Mouse (Mus musculus) hindlimb bud, embryonic 11.5 days (tissue): ENCODE data around the gene Phf21a.

Source experiments
- DNase-seq: peaks from one replicate; pipeline ENCODE4 v3.0.0-alpha.2; 2012; ENCODE audit warnings: low read depth, low spot score; ENCODE audit errors: extremely low spot score

The Phf21a gene

GRCm38 (mm10) chr2:92174265-92174664, 81.3 kb downstream of the Phf21a start:
- no peak for DNase-seq

GRCm38 (mm10) chr2:92175002-92175401, 82.1 kb downstream of the Phf21a start:
- DNase-seq, result no peak

DNA sequence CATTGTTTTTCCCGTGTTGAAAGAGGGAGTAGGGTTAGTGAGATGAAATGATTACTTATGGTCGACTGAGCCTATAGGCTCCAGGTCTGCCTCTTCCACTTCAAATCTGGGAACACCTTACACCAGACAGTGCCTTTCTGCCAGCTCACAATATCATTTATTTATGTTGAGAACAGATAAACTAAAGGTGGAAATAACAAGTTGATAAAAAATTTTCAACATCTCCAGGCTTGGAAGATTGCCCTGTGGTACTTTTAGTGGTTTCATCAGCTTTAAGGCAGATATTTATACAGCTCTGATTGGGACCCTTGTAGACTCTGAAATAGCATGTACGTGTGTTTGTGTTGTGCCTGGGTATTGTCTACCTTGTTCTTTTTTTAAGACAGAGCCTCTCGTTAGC, 83.4 kb downstream of the Phf21a start:
- no peak for DNase-seq

- no peak for DNase-seq
Measured at GRCm38 (mm10) chr2:92182146-92182756, 89.3 kb downstream of the Phf21a start.

DNA sequence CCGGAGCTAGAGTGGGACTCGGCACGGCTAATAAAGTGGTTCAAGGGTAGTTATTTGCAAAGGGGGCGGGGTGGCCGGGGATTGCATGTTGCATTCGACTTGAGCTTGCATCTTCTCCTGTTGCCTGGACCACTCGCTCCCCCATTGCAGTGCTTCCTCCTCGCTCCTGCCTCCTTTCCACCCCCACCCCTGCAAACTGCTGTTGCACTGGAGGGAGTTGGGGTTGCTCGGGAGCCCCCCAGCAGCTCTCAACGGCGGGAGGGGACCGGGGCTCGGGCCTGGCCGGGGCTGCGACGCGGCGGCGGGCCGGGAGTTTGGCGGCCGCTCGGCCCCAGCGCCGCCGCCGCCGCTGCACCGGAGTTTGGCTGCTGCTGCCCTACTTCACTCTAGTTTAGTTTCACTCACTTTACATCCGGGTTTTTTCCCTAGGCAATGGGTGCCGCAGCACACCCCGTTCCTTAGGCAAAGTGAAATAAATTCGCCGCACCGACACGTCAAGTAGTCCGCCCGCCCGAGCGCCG, 90.1 kb downstream of the Phf21a start:
- no peak for DNase-seq

DNA sequence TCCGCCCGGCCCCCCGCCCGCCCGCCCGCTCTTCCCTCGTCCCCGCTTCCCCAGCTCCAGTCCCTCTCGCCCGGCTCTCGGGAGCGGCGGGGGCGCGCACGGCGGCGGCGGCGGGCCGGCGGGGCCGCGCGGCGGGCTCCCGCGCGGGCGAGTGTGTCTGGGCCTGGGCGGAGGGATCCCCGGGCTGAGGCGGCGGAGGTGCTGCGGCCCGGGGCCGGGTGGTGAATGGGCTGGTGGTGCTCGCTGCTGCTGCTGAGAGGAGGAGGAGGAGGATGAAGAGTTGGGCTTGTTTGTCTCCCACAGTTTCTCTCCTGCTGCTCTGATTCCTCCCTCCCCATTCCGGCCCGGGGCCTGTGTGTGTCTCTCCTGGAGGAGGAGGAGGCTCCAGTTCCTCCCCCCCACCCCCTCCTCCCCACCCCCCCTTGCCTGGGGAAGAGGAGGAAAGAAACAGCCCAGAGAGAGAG, 90.7 kb downstream of the Phf21a start:
- no peak for DNase-seq

DNA sequence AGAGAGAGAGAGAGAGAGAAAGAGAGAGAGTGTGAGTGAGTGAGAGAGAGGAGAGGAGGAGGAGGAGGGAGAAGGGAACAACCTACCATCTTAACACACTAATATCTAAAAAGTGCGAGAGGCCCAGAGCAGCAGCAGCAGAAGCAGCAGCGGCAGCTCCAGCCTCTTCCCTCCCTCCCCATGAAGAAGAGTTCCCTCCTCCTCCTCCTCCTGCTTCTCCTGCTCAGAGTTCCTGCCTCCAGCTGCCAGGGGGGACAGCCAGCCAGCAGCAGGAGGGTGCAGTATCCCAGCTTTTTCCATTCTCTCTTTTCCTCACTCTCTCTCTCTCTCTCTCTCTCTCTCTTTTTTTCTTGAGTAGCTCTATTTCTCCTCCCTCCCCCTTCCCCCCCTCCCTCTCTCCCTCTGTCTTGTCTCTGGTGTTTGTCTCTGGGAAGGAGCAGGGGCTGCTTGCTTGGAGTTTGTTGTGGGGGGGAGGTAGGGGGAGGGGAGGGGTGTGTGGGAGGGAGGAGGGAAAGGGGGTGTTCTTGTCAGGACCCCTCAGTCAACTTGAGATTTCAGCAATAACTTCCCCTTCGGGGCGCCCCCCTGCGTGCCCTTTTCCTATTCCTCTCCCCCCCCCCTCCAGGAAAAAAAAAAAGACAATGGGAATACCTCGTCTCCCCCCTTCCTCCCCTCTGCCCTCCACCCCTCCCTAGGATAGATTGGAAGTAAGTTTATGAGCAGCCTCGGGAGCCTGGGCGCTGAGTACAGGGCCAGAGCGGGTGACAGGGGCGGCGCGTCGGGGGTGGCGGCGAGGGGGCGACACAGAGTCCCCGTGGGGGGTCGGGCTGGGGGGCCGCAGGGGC, 91.4 kb downstream of the Phf21a start:
- DNase-seq, result no peak

DNA sequence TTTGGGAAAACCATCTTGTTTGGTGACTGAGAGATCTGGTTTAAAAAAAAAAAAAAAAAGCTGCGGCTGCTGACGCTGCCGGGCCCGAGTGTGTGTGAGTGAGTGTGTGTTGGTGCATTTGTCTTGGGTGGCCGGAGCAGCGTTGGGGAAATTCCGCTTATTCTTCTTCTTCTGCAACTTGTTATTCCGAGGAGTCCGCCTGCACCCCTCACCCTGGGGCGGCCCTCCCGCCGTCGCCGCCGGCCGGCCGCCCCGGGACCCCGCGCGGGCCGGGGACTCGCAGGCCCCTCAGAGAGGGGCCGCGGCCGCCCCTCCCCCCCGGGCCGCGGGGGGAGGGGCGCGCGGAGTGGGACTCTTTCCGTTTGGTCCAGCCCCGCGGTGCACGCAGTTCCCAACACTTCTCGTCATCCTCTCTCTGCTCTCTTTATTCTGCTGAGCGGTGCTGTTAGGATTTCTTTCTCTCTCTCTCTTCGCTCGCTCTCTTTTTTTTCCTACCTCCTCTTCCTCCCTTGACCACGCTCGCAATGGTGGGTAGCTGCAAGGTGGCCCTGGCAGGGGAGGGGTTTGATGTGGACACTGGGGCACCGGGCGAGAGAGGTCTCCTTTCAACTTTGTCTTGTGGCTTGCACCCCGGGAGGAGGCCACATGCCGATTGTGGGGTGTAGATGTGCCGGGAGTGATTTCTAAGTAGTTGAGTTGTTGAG, 92.3 kb downstream of the Phf21a start:
- DNase-seq, result no peak

GRCm38 (mm10) chr2:92185766-92186450, 93.0 kb downstream of the Phf21a start:
- DNase-seq, result no peak

- no peak for DNase-seq
Measured at GRCm38 (mm10) chr2:92187061-92187460, 94.1 kb downstream of the Phf21a start.

- no peak for DNase-seq
Measured at GRCm38 (mm10) chr2:92188744-92189143, 95.8 kb downstream of the Phf21a start.

GRCm38 (mm10) chr2:92190960-92191359, 98.0 kb downstream of the Phf21a start:
- DNase-seq, result no peak

DNA sequence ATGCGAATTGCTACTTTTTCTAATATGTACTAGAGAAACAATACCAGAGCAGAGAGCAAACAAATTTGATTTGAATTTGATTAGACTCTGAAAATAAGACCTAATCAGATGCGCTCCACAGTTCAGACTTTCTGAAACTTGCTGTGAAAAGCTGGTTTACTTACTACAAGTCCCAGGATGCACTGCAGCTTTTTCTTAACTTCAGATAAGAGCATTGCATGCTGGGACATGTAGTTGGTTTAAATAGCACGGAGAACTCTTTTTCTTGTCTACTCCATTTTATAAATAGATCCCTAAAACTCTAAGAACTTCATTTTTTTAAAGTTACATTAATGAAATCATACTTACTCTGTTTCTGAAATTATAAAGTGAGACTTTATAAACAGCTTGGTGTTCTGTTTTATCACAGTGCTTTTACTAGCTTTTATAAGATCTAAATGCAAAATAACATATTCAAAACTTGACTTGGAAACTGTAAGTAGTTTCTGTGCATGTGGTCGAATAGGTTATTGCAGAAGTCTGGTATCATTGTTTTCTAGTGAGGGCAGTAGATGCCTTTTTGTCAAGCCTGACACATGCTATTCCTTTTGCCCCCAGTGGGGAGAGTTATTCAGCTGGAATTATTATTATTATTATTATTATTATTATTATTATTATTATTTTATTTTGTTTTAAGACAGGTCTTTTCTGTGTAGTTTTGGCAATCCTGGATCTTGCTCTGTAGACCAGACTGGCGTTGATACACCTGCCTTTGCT, 99.1 kb downstream of the Phf21a start:
- no peak for DNase-seq

DNA sequence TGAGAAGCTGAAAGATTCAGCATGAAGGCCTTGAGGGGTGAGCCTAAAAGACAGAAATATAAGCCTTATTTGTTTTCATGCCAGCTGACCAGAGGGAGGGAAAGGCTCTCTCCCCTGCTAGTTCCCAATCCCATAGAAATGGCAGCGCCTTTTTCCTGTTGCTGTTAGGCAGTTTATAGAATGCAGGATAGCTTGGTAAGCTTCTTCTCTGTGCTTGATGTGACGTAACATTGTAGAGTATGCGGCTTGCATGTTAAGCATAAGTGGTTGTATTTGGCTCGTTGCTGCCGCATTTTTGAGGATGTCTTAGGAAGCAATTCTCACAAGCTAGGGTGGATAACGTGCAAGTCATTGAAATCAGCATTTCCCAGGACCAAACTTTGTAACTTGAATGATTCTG, 105.2 kb downstream of the Phf21a start:
- no peak for DNase-seq

DNA sequence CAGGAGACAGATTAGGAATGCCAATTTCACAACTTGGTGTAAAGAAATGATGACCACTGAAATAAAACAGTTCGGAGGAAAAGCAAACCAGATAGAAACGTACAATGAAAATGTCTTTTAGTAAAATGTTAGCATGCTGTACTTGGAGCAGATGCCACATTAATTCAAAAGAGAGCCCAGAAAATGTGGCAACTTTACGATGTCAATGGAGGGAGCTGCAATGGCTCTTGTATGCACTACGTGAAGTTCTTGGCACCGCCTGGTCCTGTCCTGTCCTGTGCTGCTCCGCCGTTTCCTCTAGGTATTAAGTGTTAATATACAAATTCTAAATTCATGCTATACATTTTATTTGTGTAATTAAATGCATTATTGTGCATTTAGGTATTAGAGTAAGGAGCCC, 105.8 kb downstream of the Phf21a start:
- no peak for DNase-seq

- DNase-seq, result no peak
Measured at GRCm38 (mm10) chr2:92199562-92200286, 106.8 kb downstream of the Phf21a start.

DNA sequence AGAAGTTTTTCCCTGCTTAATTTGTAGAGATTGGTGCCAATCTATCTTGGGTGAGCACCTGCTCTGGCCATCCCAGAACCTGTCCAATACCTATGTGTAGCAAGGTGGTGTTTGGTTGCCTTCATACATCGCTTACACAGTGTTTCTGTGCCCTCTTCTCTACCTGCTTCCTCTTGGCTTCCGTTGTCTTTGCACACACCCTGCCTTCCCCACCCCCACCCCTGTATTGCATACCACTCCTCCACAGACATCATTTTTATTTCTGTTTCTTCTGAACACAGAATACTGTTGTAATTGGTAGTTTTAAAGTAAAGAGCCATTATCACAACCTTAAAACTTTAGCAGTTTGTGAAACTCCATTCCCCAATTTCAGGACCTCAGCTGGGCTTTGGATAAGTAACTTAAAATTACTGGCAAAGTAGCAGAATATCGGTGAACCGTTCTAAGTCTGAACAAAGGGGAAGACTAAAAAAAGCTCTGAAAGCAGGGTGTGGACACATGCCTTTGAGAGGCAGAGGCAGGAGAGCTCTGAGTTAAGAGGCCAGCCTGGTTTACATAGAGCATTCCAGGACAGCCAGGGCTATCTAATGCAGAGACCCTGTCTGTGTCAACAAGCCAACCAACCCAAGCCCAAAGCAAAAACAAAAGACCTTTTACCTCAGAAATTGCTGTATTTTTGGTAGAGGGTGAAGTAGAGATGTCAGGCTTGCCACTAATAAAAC, 109.6 kb downstream of the Phf21a start:
- DNase-seq, result no peak

DNA sequence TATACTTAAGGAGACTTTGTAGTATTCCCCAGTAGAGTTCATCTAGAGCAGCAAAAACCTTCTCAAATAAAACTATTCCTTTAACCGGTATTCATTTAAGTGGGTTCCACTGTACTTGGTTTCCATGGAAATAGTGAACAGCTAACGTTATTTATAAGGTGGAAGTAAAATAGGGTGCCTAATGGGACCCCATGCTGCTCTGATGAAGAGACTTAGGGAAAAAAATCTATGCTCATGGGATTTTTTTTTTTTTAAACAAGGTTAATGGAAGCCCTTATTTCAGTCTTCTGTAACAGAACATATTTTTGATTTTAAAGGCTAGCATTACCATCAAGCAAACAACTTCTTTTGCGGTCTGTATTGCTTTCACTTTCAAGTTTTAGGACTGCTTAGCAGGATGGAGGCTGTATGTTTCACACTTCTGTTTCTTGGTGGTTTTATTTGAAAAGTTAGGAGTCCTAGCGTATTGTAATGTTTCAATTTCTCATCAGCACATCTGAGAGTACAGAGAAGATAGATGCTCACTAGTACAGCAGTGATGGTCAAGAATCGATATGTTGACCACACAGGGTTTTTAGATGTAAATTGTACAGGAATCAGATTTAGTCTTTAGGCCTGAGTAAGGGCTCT, 112.2 kb downstream of the Phf21a start:
- DNase-seq, result no peak

- no peak for DNase-seq
Measured at GRCm38 (mm10) chr2:92210409-92210808, 117.5 kb downstream of the Phf21a start.
